In genomic region chr5:144733953-144734352, GRCm38 (mm10) we compare ENCODE assay signal across 8 mouse cellular contexts. TPM values are rescaled to one million over a fixed set of nuclear protein-coding genes. Genes with fewer than 3 reads are reported as not detected.
DNase-seq lines count a peak whose midpoint lies in the region; ATAC-seq lines count a peak whose summit lies in the region.

No protein-coding gene starts in this region.

- ATAC-seq in CD4-positive, CD25-positive, alpha-beta regulatory T cell, adult 4 months, result no peak
- no peak for ATAC-seq in limb, embryonic 11.5 days (ENCODE audit: insufficient number of reproducible peaks, low FRiP score, low TSS enrichment, low read depth)

- peak; percentile 63 for DNase-seq in CD4-positive, CD25-positive, alpha-beta regulatory T cell, adult 2 months (ENCODE audit: low read depth, low spot score)
- DNase-seq in 3T3-L1 (ENCODE audit: low read depth, low spot score), result peak; percentile 78
- DNase-seq in adrenal gland, postnatal 25 days, result peak; percentile 54
- peak; percentile 84 for DNase-seq in embryo, embryonic 9.5 days (ENCODE audit: extremely low spot score)
- DNase-seq in kidney, adult 9 months, result peak; percentile 58
- DNase-seq in limb, embryonic 11.5 days (ENCODE audit: low spot score), result peak; percentile 86
- DNase-seq in retina, postnatal 1 day, result peak; percentile 80

- H3K9ac ChIP-seq in limb, embryonic 11.5 days (ENCODE audit: low read length), result no peak overlapping the region

- H3K4me1 ChIP-seq in limb, embryonic 11.5 days (ENCODE audit: control insufficient read depth, insufficient read depth, low read length), result no peaks in the 10 kb centered on the region

- no peak overlapping the region for H3K4me3 ChIP-seq in limb, embryonic 11.5 days (ENCODE audit: low read depth, low read length)

- WGBS in limb, embryonic 11.5 days, result 37% methylated on average over 4 of the region's 4 CpGs

- no peaks in the 10 kb centered on the region for H3K36me3 ChIP-seq in limb, embryonic 11.5 days (ENCODE audit: control insufficient read depth, insufficient read depth, low read length)

- no peaks in the 10 kb centered on the region for H3K27me3 ChIP-seq in limb, embryonic 11.5 days (ENCODE audit: control insufficient read depth, insufficient read depth, low read length)

- no peak overlapping the region for H3K27ac ChIP-seq in limb, embryonic 11.5 days (replicated peaks; ENCODE audit: low read depth, low read length)

- H3K4me2 ChIP-seq in limb, embryonic 11.5 days (ENCODE audit: low read depth, severe bottlenecking), result no peak overlapping the region

- no peaks in the 10 kb centered on the region for H3K9me3 ChIP-seq in limb, embryonic 11.5 days (ENCODE audit: control insufficient read depth, low read length)

RNA-seq across cellular contexts. Expression of gene Tmem130, which starts 27.7 kb away (rescaled TPM):
- not detected for polyA plus RNA-seq in CD4-positive, CD25-positive, alpha-beta regulatory T cell, adult 4 months (2017; shearing (Covaris generic))
- 23.3 and 33.7 TPM in 2 replicates for total RNA-seq in adrenal gland, postnatal 25 days (2021)
- 0.20 and 0.37 TPM in 2 replicates for polyA plus RNA-seq in limb, embryonic 11.5 days (2014; fragmentation: Nextera tagmentation; extraction: Ambion mirVana)

RNA-seq across cellular contexts. Expression of gene Trrap, which starts 33.6 kb away (rescaled TPM):
- 100 to 1,000 TPM in 1 of 2 experiments, 10 to 100 TPM in 1; 65.1 to 109 TPM for polyA plus RNA-seq in CD4-positive, CD25-positive, alpha-beta regulatory T cell, adult 4 months (2017; shearing (Covaris generic))
- total RNA-seq in adrenal gland, postnatal 25 days (2021), result 120 and 154 TPM in 2 replicates
- polyA plus RNA-seq in limb, embryonic 11.5 days (2014; fragmentation: Nextera tagmentation; extraction: Ambion mirVana), result 105 and 113 TPM in 2 replicates
